Mouse (Mus musculus) embryonic facial prominence, embryonic 14.5 days (tissue): ENCODE measurements around the gene Bmper. TPM values are rescaled to one million over a fixed set of nuclear protein-coding genes. Genes with fewer than 3 reads are reported as not detected.

Experiments used
- ATAC-seq: fragments of 200-750 bp; cut with Nextera tagmentation; 2 replicates; pipeline ENCODE4 v1.8.0; 2017; ENCODE audit warnings: low read depth, moderate number of reproducible peaks, moderate TSS enrichment
- DNase-seq: peaks from one replicate; pipeline ENCODE4 v3.0.0-alpha.2; 2015; ENCODE audit warnings: low spot score
- H3K27ac ChIP-seq: fragments of 300-500 bp; sonication (generic); replicated peaks from 2 replicates; pipeline ENCODE4 v1.5.1; 2014; ENCODE audit warnings: low read depth, mild to moderate bottlenecking, low read length, moderate library complexity
- H3K27me3 ChIP-seq: fragments of 300-500 bp; sonication (generic); replicated peaks from 2 replicates; pipeline ENCODE4 v1.6.1; 2014; ENCODE audit warnings: low read length; ENCODE audit not compliant: control insufficient read depth, insufficient read depth
- H3K36me3 ChIP-seq: fragments of 300-500 bp; sonication (generic); 2 replicates; pipeline ENCODE4 v1.6.1; 2014; ENCODE audit warnings: low read length, mixed read lengths; ENCODE audit not compliant: control insufficient read depth, insufficient read depth
- H3K4me1 ChIP-seq: fragments of 300-500 bp; sonication (generic); 2 replicates; pipeline ENCODE4 v1.6.1; 2014; ENCODE audit warnings: antibody characterized with exemption, low read length; ENCODE audit not compliant: control insufficient read depth, insufficient read depth
- H3K4me2 ChIP-seq: fragments of 300-500 bp; sonication (generic); 2 replicates; pipeline ENCODE4 v1.6.1; 2014; ENCODE audit warnings: low read depth, mild to moderate bottlenecking, low read length, moderate library complexity, mixed read lengths
- H3K4me3 ChIP-seq: fragments of 300-500 bp; sonication (generic); 2 replicates; pipeline ENCODE4 v1.5.1; 2014; ENCODE audit warnings: low read depth, mild to moderate bottlenecking, low read length
- H3K9ac ChIP-seq: fragments of 300-500 bp; sonication (generic); 2 replicates; pipeline ENCODE4 v1.6.1; 2014; ENCODE audit warnings: low read depth, mild to moderate bottlenecking, low read length, moderate library complexity, mixed read lengths
- H3K9me3 ChIP-seq: fragments of 300-500 bp; sonication (generic); 2 replicates; pipeline ENCODE4 v1.6.1; 2016; ENCODE audit warnings: low read length; ENCODE audit not compliant: control insufficient read depth
- WGBS: fragments of 180-500 bp; shearing (Covaris S2); extraction: QIAGEN DNeasy Blood & Tissue Kit; methylation state at CpG from one replicate; pipeline ENCODE4 v1.1.7; 2014; 5-methylcytosine and 5-hydroxymethylcytosine counted together
- polyA plus RNA-seq: library from polyadenylated mRNA; unstranded; fragments of >200 nt; fragmentation: Nextera tagmentation; extraction: Ambion mirVana; gene quantifications from 2 replicates; pipeline ENCODE4 v1.2.1, GENCODE M21; 2014

The Bmper gene
- polyA plus RNA-seq, 1 experiment from 2014 or later: 23.1 TPM

- 11% methylated on average over 5 of the region's 5 CpGs for WGBS
- peak overlapping the region; percentile 82; the same call in 1 of the 2 replicates for H3K27ac ChIP-seq
- H3K4me1 ChIP-seq: no peaks in the 10 kb centered on the region
- H3K4me3 ChIP-seq: peak overlapping the region; percentile 72
- no peaks in the 10 kb centered on the region for H3K9me3 ChIP-seq
- H3K4me2 ChIP-seq: peak overlapping the region; percentile 91
- H3K36me3 ChIP-seq: no peaks in the 10 kb centered on the region
- H3K9ac ChIP-seq: peak overlapping the region; percentile 82
- DNase-seq (no peak), ATAC-seq (no peak)
- peaks cover 39% of the 10 kb centered on the region for H3K27me3 ChIP-seq
Observed at GRCm38 (mm10) chr9:23221976-23222375, 900 bp upstream of the Bmper start.

GRCm38 (mm10) chr9:23222492-23222840, 410 bp upstream of the Bmper start:
- WGBS: 3% methylated on average over 20 of the region's 26 CpGs
- Histone ChIP-seq H3K27ac (peak overlapping the region; percentile 82), H3K9me3 (no peaks in the 10 kb centered on the region), H3K36me3 (no peaks in the 10 kb centered on the region), H3K27me3 (peaks cover 39% of the 10 kb centered on the region), H3K4me1 (no peaks in the 10 kb centered on the region), H3K4me2 (peak overlapping the region; percentile 91), H3K9ac (peak overlapping the region; percentile 82), H3K4me3 (peak overlapping the region; percentile 72)
- peak; percentile 54 for DNase-seq
- ATAC-seq: peak; percentile 50

GRCm38 (mm10) chr9:23223549-23224077, 737 bp downstream of the Bmper start:
- Histone ChIP-seq H3K4me2 (peak overlapping the region; percentile 91), H3K9ac (peak overlapping the region; percentile 82), H3K27ac (peak overlapping the region; percentile 82; the same call in 1 of the 2 replicates), H3K4me3 (peak overlapping the region; percentile 72), H3K36me3 (no peaks in the 10 kb centered on the region), H3K9me3 (no peaks in the 10 kb centered on the region), H3K4me1 (no peaks in the 10 kb centered on the region), H3K27me3 (peaks cover 39% of the 10 kb centered on the region)
- under 1% methylated on average over 18 of the region's 29 CpGs for whole genome bisulfite sequencing
- DNase-seq: no peak
- peak; percentile 10; the same call in 1 of the 2 replicates for ATAC-seq

- Histone ChIP-seq H3K4me1 (peaks cover 3% of the 10 kb centered on the region; the same call in 1 of the 2 replicates), H3K27ac (no peak overlapping the region), H3K9ac (no peak overlapping the region), H3K4me2 (no peak overlapping the region), H3K4me3 (no peak overlapping the region), H3K36me3 (no peaks in the 10 kb centered on the region), H3K9me3 (no peaks in the 10 kb centered on the region), H3K27me3 (no peaks in the 10 kb centered on the region)
- ATAC-seq: no peak
- no peak for DNase-seq
- 71% methylated on average over 8 of the region's 8 CpGs for WGBS
Observed at GRCm38 (mm10) chr9:23233464-23234121, 10.7 kb downstream of the Bmper start.

GRCm38 (mm10) chr9:23235368-23236002, 12.6 kb downstream of the Bmper start:
- no peak overlapping the region for H3K27ac ChIP-seq
- no peak overlapping the region; the same call in 1 of the 2 replicates for H3K9ac ChIP-seq
- no peak overlapping the region for H3K4me3 ChIP-seq
- DNase-seq: no peak
- no peak overlapping the region for H3K4me2 ChIP-seq
- peaks cover 3% of the 10 kb centered on the region; the same call in 1 of the 2 replicates for H3K4me1 ChIP-seq
- no peak for ATAC-seq
- H3K9me3 ChIP-seq: no peaks in the 10 kb centered on the region
- H3K27me3 ChIP-seq: no peaks in the 10 kb centered on the region
- WGBS: 49% methylated on average over 6 of the region's 6 CpGs
- no peaks in the 10 kb centered on the region for H3K36me3 ChIP-seq

GRCm38 (mm10) chr9:23236635-23237279, 13.9 kb downstream of the Bmper start:
- Histone ChIP-seq H3K4me3 (no peak overlapping the region), H3K36me3 (no peaks in the 10 kb centered on the region), H3K27ac (no peak overlapping the region), H3K9ac (no peak overlapping the region), H3K27me3 (no peaks in the 10 kb centered on the region), H3K4me2 (no peak overlapping the region), H3K9me3 (no peaks in the 10 kb centered on the region), H3K4me1 (peaks cover 3% of the 10 kb centered on the region; the same call in 1 of the 2 replicates)
- DNase-seq (no peak), ATAC-seq (no peak; the same call in 1 of the 2 replicates)
- WGBS: 55% methylated on average over 6 of the region's 6 CpGs

GRCm38 (mm10) chr9:23239011-23239410, 16.1 kb downstream of the Bmper start:
- no peak for ATAC-seq
- WGBS: 62% methylated on average over 2 of the region's 2 CpGs

GRCm38 (mm10) chr9:23242911-23243310, 20.0 kb downstream of the Bmper start:
- DNase-seq (peak; percentile 53), ATAC-seq (no peak)
- Histone ChIP-seq H3K36me3 (no peaks in the 10 kb centered on the region), H3K27me3 (no peaks in the 10 kb centered on the region), H3K4me2 (no peak overlapping the region), H3K4me3 (no peak overlapping the region), H3K4me1 (peaks cover 7% of the 10 kb centered on the region), H3K9ac (no peak overlapping the region), H3K27ac (no peak overlapping the region), H3K9me3 (no peaks in the 10 kb centered on the region)
- WGBS: 49% methylated on average over 3 of the region's 3 CpGs

More at GRCm38 (mm10) chr9:23239011-23239410, 16.1 kb downstream of the Bmper start:
- Histone ChIP-seq H3K4me2 (no peak overlapping the region), H3K4me3 (no peak overlapping the region), H3K27me3 (no peaks in the 10 kb centered on the region), H3K27ac (no peak overlapping the region), H3K4me1 (peaks cover 3% of the 10 kb centered on the region; the same call in 1 of the 2 replicates), H3K9ac (no peak overlapping the region), H3K9me3 (no peaks in the 10 kb centered on the region), H3K36me3 (no peaks in the 10 kb centered on the region)
- no peak for DNase-seq
